Mouse (Mus musculus) thymus, postnatal 36 days (tissue): Measurements from ENCODE around the gene Slc31a1.

Experiments
- DNase-seq, 2 experiments: peaks; one replicate each; pipeline ENCODE4 v3.0.0; 2022; ENCODE audit warnings: mixed read lengths in 2 of 2

Gene Slc31a1

GRCm38 (mm10) chr4:62360088-62360804, at the start of gene Slc31a1, which contains the start of gene Fkbp15:
Gene Slc31a1, plus strand, starts transcription at chr4:62360727.
Gene Fkbp15, minus strand, starts transcription at chr4:62360548.
- peak; percentile 93 to 96 for DNase-seq

DNA sequence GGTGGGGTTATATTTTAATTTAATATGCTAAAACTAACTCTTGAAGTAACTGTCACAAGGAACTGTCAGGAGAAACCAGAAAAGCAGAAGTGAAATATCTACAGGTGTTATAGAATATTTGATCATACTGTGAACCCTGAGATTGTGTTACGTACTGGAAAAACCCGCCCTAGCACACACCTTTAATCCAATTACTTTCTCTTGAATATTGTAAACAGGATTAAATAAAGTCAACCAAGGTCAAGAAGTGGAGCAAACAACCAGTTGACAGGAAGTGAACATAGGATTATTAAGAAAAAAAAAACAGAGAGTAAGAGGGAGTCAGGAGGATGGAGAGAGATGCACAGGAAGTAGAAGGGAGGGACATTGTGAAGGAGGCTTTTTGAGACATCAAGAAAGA, 47.7 kb upstream of the Slc31a1 start:
- DNase-seq: no peak

- DNase-seq: no peak
These were observed 46.8 kb upstream of the Slc31a1 start for GRCm38 (mm10) chr4:62313641-62314211.

- no peak for DNase-seq
These were observed 46.0 kb upstream of the Slc31a1 start for GRCm38 (mm10) chr4:62314516-62314915.

GRCm38 (mm10) chr4:62316456-62316855, 44.1 kb upstream of the Slc31a1 start:
- DNase-seq: no peak

DNA sequence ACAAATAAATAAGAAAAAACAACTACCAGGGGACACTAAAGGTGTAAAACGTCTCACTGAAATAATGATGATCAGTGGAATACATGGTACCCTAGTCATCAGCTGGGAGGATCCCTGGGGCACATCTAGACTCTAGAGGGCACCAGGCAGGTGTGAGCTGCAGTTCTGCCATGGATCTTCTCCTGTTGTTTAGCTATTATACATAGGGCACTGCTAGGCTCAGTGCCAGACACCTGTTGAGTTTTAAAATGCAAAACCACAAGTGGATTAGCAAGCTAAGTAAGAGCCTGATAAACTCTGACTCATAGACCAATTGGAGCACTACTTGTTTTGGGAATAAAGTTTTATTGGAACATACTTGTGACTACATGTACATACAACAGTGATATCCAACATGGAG, 42.2 kb upstream of the Slc31a1 start:
- DNase-seq: no peak

DNA sequence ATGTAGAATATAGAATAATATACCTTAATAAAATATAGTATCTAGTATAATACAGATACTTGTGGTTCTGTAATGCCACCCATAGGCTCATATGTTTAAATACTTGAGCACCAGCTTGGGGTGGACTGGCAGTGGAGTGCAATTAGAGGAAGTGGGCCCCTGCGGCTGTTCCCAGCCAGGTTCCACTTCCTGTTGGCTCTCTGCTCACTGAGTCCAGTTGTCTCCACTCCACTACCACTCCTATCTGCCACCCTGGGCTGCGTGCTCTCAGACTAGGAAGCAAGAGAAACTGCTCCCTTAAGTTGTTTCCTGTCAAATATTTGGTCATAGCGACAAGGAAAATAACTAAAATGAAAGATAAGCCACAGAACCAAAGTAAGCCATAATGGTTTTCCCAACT, 37.8 kb upstream of the Slc31a1 start:
- no peak for DNase-seq

DNA sequence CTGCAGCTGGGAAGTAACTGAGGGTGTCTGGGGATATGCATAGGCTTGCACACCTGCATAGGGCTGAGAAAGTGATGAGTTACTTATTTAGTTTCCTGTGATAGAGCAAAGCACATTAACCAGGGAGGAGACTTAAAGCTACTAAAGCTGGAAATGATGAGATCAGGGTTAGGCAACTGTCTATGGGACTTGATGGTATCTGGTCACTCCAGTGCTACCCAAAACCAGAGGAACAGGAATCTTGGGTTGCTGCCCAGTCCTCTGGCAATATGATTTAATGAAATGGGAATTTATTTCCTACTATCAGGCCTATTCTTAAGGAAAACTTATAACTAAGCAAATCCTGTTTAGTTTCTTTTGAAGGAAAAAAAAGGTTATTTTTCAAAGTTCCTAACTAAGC, 34.4 kb upstream of the Slc31a1 start:
- no peak for DNase-seq

DNA sequence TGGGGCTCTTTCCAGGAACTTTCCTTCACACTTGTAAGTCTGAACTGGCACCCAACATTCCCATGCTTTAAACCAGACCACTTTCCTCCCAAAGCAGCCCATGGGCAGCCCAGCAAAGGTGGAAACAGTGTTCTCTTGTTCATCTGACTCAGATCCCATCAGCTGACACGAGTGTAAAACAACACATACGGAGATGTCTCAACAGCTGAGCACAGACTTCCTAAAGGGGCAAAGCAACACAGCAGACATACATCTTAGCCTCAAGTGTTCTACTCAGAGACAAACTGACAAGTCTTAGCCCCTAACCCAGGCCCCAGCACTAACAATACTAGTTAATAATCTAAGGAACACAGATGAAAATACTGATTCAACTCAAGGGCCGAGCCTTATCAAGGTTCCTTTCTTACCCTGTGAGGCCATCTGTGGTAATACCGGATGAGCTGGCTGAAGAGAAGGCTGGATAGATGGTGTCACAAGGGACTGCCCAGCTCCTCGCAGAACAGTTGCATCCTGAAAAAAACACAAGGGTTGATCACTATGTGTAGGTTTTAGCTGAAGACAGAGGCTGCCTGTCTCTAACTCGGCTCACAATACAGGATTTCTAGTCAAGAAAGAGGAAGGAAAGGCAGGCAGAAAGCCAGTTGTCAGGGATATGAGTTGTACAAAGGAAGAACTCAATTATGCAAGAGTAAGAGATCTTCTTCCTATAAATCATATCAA, 31.4 kb upstream of the Slc31a1 start:
- DNase-seq: no peak

DNA sequence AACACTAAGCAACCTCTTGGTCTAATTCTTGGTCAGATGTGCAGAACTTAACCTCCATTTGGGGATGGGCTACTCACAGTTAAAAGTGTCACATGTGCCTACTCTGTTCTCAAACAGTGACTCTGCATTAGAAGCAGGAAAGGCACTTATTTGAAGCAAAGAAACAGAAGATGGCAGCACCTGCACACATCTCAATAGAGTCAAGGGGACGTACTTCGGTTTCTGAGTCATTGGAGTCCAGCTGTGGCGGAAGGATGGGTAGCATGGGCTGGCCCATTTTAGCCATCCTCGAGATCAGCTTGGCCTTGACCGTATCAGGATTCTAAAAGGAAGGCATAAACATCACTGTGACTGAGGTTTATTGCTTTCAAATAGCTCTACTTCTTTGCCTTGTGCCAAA, 28.6 kb upstream of the Slc31a1 start:
- no peak for DNase-seq

DNA sequence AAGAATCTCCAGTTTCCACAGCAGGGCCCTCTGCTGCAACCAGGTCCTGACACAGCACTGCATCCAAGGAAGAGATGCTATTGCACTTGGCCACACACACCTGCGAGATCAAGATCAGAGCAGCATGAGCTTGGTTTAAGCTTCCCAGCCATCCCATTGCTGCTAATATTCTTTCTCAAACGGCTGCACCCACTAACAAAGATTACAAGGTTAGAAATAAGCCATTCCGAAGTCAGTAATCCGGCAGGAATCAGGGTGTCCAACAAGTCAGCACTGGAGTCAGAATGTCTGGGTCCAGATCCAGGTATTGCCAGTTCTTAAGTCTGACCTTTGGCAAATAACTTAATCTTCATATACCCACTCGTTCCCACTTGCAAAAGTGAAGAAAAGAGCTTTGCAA, 22.0 kb upstream of the Slc31a1 start:
- DNase-seq: no peak

GRCm38 (mm10) chr4:62344000-62344399, 16.5 kb upstream of the Slc31a1 start:
- no peak for DNase-seq

DNA sequence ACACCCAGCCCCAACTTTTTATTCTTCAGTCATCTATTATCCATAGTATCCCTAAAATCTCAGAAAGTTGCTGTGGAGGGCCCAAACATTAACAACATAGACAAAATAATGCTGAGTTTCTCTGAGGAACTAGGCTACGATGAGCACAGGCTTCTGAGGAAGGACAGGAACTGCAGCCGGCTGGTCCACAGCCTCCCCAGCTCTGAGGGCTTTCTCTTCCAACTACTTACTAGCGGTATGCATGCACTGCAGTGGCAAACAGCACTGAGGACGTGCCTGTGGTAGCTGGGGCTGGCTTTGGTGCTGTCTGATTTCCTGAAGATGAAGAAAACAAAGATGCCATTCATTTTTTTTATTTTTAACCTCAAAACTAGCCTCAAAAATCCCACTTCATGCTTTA, 14.7 kb upstream of the Slc31a1 start:
- DNase-seq: no peak

GRCm38 (mm10) chr4:62347605-62348328, 12.8 kb upstream of the Slc31a1 start:
- no peak for DNase-seq

DNA sequence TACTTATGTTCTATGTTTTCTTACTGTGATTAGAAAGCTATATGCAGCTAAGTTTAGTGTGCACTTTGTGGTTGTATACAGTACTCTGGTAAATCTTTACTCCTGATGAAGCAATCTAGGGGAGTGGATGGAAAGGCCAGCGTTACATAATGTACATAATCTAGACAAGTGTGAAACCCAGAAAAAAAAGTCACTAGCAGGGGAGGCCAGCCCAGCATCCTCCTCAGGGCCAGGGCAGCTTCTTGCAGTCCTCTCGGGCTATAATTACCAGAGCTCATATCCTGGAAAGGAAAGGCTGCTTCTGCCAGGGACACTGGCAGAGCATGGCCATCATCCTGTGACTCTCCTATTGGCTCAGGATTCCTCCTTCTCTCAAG, 12.2 kb upstream of the Slc31a1 start:
- no peak for DNase-seq

GRCm38 (mm10) chr4:62349371-62349770, 11.2 kb upstream of the Slc31a1 start:
- no peak for DNase-seq

- no peak for DNase-seq
These were observed 2.8 kb upstream of the Slc31a1 start for GRCm38 (mm10) chr4:62357631-62358148.

DNA sequence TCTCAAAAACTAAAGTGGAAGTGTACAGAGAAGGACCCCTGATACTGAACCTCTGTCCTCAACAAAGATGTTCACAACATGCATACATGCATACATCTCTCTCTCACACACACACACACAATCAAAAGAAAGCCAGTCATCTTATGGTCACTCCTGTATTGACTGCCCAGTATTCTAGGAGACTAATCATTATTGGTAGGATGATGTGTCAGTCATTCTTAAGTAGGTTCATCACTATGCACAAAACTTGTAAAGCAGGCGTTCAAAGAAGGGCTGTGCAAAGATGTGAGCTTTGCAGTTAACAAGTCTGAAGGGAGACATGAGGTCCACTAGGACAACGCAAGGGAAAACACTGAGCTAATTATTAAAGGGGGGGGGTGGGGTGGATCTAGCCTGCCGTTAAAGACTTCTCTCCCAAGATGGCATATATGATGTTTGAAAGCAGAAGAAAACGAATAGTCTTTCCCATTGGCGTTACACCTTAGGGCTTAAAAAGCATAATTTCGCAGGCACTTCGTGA, 1.2 kb upstream of the Slc31a1 start:
- no peak for DNase-seq

- no peak for DNase-seq
These were observed 403 bp downstream of the Slc31a1 start for GRCm38 (mm10) chr4:62360805-62361455.

- no peak for DNase-seq
These were observed 1.0 kb downstream of the Slc31a1 start for GRCm38 (mm10) chr4:62361571-62361970.

GRCm38 (mm10) chr4:62361997-62362396, 1.5 kb downstream of the Slc31a1 start:
- no peak for DNase-seq

- no peak for DNase-seq
These were observed 1.9 kb downstream of the Slc31a1 start for GRCm38 (mm10) chr4:62362437-62362836.
